Mouse (Mus musculus): Measurements from ENCODE around the gene Rspry1. TPM values are rescaled to one million over a fixed set of nuclear protein-coding genes. Genes with fewer than 3 reads are reported as not detected.

The Rspry1 gene
- 1 to 10 TPM; 7.3 to 8.9 (median 8.2) TPM for total RNA-seq (2022)

- peak; percentile 99 for DNase-seq (ENCODE audit: low spot score in 2 of 2)
Measured at GRCm38 (mm10) chr8:94601607-94602385, at the start of gene Rspry1, which contains the start of gene Fam192a. Rspry1 (plus strand) TSS chr8:94601937. Fam192a (minus strand) TSS chr8:94601997.

GRCm38 (mm10) chr8:94552696-94553095, 49.0 kb upstream of the Rspry1 start:
- DNase-seq (ENCODE audit: low spot score in 2 of 2) = no peak

DNA sequence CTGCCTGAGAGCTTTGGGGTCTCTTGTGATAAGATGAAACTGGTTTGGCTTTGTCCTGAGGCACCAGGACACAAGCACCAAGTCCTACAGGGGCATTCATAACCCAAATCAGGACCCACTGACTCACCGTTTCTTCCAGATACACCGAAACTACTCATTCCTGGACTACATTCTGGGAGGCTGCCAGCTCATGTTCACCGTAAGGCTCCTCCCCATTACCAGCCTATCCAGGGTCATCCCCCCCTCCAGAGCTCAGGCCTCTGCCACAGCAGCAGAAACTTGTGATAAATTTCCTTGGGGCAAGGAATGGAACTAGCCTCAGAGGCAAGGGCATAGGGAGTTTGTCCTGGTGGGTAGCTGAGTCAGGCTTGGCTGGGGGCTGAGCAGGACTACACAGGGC, 44.5 kb upstream of the Rspry1 start:
- DNase-seq (ENCODE audit: low spot score in 2 of 2) = no peak

DNA sequence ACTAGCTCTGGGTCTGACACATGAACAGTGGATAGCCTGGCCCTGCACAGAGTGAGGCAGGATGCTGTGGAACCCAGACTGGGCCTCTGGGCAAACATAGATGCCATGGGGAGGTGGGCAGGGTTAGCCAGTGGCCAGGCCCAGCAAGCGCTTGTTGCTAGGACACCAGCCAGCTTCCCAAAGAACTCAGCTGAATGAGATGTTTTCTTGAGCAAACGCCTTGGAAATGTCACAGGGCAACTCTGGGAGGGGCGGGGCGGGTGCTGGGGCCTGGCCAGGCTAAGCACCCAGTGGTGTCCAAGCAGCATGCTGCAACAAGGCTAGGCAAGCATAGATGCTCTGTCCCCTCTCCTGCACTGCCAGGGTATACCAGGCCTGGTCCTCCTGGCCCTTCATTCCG, 40.5 kb upstream of the Rspry1 start:
- no peak for DNase-seq (ENCODE audit: low spot score in 2 of 2)

DNA sequence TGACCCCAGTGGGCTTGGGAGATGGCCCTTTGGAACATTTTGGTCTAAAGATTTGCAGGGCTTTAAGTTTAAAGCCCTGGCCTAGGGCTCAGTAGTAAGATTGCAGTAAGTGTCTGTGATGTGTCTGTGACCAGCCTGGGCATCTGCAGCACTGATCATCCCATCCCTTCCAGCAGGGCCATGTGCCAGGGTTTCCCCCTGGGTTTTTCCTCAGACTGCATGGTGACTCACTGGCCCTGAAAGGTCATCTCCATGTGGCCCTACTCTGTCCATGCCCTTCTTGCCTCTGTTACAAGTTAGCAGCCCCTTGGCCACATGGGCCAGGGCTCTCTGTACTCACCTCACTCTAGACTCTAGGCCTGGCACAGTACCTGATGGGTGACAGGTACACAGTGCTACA, 37.3 kb upstream of the Rspry1 start:
- no peak for DNase-seq (ENCODE audit: low spot score in 2 of 2)

DNA sequence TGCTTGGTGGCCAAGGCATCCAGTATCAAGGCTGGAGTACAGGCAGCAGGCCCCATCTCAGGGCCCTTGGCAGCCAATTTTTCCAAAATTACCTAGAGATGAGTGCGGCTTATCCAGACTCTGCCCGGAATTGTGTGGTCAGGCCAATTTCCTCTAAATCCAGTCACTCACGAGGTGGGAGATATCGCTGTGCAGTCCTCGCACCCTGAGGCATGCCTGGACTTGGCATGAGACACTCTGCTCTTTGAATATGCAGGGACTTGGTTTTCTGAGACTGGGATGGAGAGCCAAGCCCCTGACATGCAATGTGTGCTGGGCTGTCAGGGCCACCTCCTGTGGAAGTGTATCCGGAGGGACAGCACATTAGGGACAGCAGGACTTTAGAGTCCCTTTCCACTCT, 35.7 kb upstream of the Rspry1 start:
- no peak for DNase-seq (ENCODE audit: low spot score in 2 of 2)

- DNase-seq (ENCODE audit: low spot score in 2 of 2) = no peak
Measured at GRCm38 (mm10) chr8:94566446-94567158, 35.1 kb upstream of the Rspry1 start.

GRCm38 (mm10) chr8:94567159-94567849, 34.4 kb upstream of the Rspry1 start:
- no peak for DNase-seq (ENCODE audit: low spot score in 2 of 2)

DNA sequence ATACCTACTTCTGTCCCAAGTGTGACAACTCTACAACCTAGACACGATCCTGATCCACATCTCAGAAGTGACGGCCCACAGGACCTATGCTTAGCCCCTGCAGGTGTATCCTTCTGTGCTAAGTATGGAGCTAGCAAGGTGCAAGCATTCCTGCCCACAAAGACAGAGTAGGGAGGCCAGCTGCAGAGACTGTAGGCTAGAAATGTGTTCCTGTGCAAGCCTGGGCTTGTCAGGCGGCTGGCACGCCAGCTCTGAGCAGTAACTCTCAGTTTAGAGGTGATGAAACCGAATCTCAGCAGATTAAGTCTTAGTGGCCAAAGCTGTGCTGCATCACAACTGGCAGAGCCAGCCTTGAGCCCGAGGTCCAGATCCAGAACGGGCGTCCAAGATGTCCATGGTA, 33.6 kb upstream of the Rspry1 start:
- no peak for DNase-seq (ENCODE audit: low spot score in 2 of 2)

DNA sequence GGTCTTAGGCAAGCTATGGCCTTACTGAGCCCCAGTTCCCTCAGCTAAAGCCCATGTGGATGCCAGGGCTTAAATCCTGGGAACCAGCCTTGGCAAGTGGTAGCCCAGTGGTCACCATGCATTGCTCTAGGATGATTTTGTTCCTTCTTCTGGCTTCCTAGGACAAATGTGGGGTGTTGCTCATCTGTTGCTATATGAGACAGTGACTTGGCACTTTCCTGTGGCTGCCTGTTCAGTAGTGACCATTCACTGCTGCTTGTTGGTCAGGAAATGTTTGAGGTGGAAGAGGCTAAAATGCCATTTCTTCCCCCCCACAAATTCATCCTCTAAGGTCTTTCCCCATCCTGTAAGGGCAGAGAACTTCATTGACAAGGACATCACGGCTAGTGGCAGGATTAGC, 32.3 kb upstream of the Rspry1 start:
- DNase-seq (ENCODE audit: low spot score in 2 of 2) = no peak

DNA sequence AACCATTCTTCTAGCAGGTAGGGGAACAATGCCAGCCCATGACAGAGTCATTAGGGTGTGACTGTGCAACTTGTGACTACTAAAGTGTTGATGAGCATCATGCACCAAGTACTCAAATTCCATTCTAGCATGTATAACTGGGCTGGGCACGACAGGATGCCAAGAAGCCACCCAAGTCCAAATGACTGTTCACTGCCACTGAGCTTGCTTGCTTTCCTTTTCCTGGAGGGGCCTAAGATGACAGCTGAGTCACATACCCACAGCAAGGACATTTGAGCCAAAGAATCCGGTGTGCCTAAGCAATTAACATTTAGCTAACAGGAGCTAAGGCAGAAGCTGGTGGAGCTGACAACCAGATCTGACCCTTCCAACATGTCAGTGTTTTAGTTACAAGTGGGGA, 29.8 kb upstream of the Rspry1 start:
- no peak for DNase-seq (ENCODE audit: low spot score in 2 of 2)

GRCm38 (mm10) chr8:94574159-94574907, 27.4 kb upstream of the Rspry1 start:
- no peak for DNase-seq (ENCODE audit: low spot score in 2 of 2)

DNA sequence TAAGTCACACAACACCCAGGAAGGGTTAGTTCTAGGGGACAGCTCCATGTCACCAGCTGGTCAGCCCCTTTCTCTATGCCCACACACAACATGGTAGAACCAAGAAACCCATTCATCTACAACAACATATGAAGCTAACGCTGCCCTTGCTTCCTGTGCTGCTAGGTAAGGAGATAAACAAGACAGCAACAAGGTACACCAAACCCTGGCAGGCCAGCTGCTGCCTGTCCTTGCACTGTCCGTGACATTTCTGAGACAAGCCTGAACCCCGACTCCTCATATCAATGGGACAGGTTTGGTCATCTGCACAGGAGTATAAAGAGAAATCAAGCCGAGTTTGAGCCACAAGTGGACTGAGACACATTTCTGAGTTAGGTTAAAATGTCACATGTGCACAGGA, 26.6 kb upstream of the Rspry1 start:
- no peak for DNase-seq (ENCODE audit: low spot score in 2 of 2)

DNA sequence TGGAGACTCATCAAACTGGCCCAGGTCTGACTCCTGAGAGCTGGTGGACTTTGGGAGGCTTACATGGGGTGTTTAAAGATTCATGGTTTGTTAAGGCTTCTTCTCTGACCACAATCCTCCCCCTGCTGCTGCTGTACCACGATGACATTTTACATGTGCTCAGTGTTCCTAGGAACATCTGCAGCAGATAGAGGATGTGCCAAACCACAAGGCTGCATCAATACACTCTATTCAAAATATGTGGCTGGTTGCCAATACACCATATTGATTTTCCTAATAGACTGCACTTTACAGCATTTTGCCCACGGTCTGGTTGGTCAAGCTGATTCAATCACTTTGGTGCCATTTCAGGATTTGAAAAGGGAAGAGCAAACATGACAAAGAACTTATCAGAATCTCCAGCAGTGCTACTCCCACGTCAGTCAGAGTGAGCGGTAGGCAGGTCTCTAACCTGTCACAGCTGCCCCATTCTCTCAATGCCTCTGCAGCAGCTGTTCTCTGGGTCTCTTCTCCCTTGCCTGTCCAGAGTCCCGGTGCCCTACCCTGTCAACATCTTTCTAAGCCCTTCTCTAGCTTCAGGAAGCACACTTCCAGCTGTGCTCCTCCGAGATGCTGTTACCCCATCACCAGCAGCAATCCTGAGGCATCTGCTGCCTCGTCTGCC, 19.8 kb upstream of the Rspry1 start:
- DNase-seq (ENCODE audit: low spot score in 2 of 2) = no peak

- peak in 1 of 2 experiments; percentile 32 for DNase-seq (ENCODE audit: low spot score in 2 of 2)
Measured at GRCm38 (mm10) chr8:94582569-94582968, 19.2 kb upstream of the Rspry1 start.

- DNase-seq (ENCODE audit: low spot score in 2 of 2) = peak in 1 of 2 experiments; percentile 43
Measured at GRCm38 (mm10) chr8:94584238-94584817, 17.4 kb upstream of the Rspry1 start.

DNA sequence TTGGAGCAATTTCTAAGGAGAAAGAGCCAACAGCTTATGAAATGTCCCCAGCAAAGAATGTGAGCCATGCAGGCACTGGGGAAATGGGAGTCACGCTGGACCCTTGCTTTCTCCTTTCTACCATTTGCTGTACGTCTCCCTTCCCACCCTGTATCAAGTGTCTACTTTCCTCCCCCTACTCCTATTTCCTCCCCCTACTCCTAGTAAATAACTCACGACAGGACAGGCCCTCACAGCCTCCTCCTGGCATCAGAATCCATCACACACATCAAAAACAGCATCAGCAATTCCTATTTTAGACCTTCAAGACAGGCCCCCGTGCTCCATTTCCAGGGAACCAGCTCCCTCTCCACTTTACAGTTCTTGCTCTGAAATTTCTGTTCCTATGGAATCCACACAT, 10.0 kb upstream of the Rspry1 start:
- no peak for DNase-seq (ENCODE audit: low spot score in 2 of 2)

DNA sequence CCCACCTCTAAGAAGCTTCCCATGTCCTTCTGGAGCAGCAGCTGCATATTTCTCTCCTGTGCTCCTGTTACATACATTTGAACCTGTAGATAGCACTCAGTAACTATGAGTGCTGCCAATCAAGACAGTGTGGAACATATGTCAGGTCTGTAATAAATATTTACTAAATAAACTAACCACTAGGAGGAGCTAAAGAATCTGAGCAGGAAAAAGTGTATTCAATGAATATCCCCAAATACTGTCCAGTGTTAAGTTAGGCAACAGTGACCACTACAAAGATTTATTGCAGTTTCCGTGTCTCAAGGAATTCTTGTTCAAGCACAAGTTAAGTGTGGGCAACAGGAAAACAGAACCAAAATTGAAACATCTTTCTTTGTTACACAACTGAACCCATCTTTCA, 7.5 kb upstream of the Rspry1 start:
- no peak for DNase-seq (ENCODE audit: low spot score in 2 of 2)

DNA sequence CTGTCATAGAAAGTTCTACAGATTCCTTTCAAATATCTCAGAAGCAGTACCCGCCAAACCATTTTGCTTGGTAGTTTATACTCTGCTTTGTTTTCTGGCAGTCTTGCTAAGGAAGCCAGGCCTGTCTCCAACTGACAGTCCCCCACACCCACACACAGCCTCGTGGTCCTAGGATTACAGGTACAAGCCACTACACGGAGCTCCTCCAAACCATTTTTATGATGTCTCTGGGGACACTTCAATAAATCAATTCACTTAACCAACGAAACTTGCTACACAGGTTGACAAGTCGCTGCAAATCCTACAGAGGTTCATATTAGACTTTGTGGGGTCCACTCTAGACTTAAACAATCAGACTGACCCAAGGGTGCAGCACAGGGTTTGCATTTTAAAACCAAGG, 1.3 kb upstream of the Rspry1 start:
- no peak for DNase-seq (ENCODE audit: low spot score in 2 of 2)

- no peak for DNase-seq (ENCODE audit: low spot score in 2 of 2)
Measured at GRCm38 (mm10) chr8:94601034-94601606, 617 bp upstream of the Rspry1 start.

All from gastrocnemius, adult 8-10 months (tissue).